Mouse (Mus musculus): ENCODE measurements around the gene Alpl. TPM values are rescaled to one million over a fixed set of nuclear protein-coding genes. Genes with fewer than 3 reads are reported as not detected.

The Alpl gene
- polyA plus RNA-seq, 1 experiment from 2014 or later: 4.7 TPM

DNA sequence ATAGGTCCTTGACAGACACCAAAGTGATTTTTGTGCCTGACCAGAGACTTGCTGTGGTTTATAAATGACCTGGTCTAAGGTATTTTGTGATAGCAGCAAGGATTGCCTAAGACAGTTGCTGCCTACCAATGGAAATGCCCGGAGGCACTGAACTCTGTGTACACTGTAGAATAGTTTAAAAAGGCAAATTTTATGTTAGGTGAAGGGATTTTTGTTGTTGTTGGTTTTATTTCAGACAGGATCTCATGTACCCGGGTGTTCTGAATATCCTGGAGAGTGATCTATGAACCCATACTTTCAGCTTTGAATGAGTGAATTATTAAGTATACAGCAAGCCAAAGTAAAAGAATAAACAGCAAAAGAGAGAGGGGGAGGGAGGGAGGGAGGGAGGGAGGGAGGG lies 28.7 kb upstream of the Alpl start:
- Histone ChIP-seq H3K27me3 (replicated peaks; ENCODE audit: control insufficient read depth, insufficient read depth, low read length) (no peaks in the 10 kb centered on the region), H3K27ac (ENCODE audit: low read length) (no peak overlapping the region), H3K36me3 (ENCODE audit: control insufficient read depth, insufficient read depth, low read length) (no peaks in the 10 kb centered on the region), H3K4me1 (ENCODE audit: control insufficient read depth, insufficient read depth, low read length) (no peaks in the 10 kb centered on the region), H3K4me3 (ENCODE audit: low read length) (no peak overlapping the region), H3K9me3 (ENCODE audit: control insufficient read depth, low read length) (no peaks in the 10 kb centered on the region), H3K9ac (ENCODE audit: low read depth, low read length) (no peak overlapping the region), H3K4me2 (ENCODE audit: low read depth, low read length) (no peak overlapping the region)
- WGBS: 73% methylated on average over 2 of the region's 2 CpGs
- ATAC-seq: no peak

DNA sequence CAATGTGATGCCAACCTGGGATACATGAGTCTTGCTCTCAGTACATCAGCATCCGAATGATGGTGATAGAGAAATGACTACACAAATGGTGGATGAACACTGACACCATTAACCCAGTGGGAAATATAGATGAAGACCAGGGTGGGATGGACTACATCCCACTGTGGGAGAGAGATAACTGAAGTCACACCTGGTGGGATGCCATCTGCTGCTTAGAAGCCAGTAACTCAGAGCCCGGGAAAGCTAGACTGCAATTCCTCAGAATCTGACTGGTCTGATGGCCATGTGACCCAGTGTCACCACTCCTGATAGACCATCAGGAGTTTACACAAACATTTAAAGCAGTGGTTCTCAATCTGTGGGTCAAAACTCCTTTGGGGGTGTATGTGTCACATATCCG lies 27.4 kb upstream of the Alpl start:
- H3K9me3 ChIP-seq (ENCODE audit: control insufficient read depth, low read length): no peaks in the 10 kb centered on the region
- H3K27me3 ChIP-seq (replicated peaks; ENCODE audit: control insufficient read depth, insufficient read depth, low read length): no peaks in the 10 kb centered on the region
- H3K27ac ChIP-seq (ENCODE audit: low read length): no peak overlapping the region
- H3K4me3 ChIP-seq (ENCODE audit: low read length): no peak overlapping the region
- H3K4me2 ChIP-seq (ENCODE audit: low read depth, low read length): no peak overlapping the region
- no peak for ATAC-seq
- no peak overlapping the region for H3K9ac ChIP-seq (ENCODE audit: low read depth, low read length)
- WGBS: 79% methylated on average over 3 of the region's 3 CpGs
- H3K4me1 ChIP-seq (ENCODE audit: control insufficient read depth, insufficient read depth, low read length): no peaks in the 10 kb centered on the region
- no peaks in the 10 kb centered on the region for H3K36me3 ChIP-seq (ENCODE audit: control insufficient read depth, insufficient read depth, low read length)

DNA sequence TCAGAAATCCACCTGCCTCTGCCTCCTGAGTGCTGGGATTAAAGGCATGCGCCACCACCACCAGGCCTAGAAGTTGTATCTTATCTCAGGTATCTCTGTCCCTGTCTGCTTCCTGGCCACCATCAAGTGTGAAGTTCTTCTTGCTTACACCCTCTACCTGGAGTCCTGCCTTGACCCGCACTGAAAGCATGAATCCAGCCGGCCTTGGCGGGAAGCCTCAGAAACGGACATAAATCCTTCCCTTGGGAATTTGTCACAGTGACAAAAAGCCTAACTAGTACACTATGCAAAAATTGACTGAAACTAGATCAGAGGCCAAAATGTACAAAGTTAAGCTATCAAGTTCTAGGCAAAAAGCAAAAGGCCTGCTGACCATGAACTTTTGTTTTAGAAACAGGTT lies 26.4 kb upstream of the Alpl start:
- H3K27me3 ChIP-seq (replicated peaks; ENCODE audit: control insufficient read depth, insufficient read depth, low read length): no peaks in the 10 kb centered on the region
- WGBS: 90% methylated on average over 5 of the region's 5 CpGs
- H3K9me3 ChIP-seq (ENCODE audit: control insufficient read depth, low read length): no peaks in the 10 kb centered on the region
- no peak overlapping the region for H3K4me2 ChIP-seq (ENCODE audit: low read depth, low read length)
- ATAC-seq: no peak
- H3K9ac ChIP-seq (ENCODE audit: low read depth, low read length): no peak overlapping the region
- no peaks in the 10 kb centered on the region for H3K4me1 ChIP-seq (ENCODE audit: control insufficient read depth, insufficient read depth, low read length)
- H3K36me3 ChIP-seq (ENCODE audit: control insufficient read depth, insufficient read depth, low read length): no peaks in the 10 kb centered on the region
- H3K27ac ChIP-seq (ENCODE audit: low read length): no peak overlapping the region
- no peak overlapping the region for H3K4me3 ChIP-seq (ENCODE audit: low read length)

DNA sequence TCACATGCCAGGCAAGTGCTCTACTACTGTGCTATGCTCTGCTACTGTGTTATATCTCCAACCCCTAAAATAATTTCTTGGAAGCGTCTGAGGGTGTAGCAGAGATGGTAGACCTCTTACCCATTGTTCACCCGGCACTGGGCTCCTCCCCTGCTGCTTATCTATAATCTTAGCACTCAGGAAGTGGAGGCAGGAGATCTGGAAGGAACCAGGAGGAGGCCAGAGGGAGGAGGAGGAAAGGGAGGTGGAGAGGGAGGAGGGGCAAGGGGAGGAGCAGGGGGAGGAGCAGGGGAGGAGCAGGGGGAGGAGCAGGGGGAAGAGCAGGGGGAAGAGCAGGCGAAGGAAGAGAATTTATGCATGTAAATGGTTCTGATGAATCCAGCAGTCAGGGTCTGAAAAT lies 24.5 kb upstream of the Alpl start:
- H3K4me1 ChIP-seq (ENCODE audit: control insufficient read depth, insufficient read depth, low read length): no peaks in the 10 kb centered on the region
- 32% methylated on average over 3 of the region's 3 CpGs for WGBS
- no peak for ATAC-seq
- H3K4me2 ChIP-seq (ENCODE audit: low read depth, low read length): no peak overlapping the region
- no peaks in the 10 kb centered on the region for H3K9me3 ChIP-seq (ENCODE audit: control insufficient read depth, low read length)
- no peak overlapping the region for H3K9ac ChIP-seq (ENCODE audit: low read depth, low read length)
- no peak overlapping the region for H3K27ac ChIP-seq (ENCODE audit: low read length)
- no peak overlapping the region for H3K4me3 ChIP-seq (ENCODE audit: low read length)
- no peaks in the 10 kb centered on the region for H3K27me3 ChIP-seq (replicated peaks; ENCODE audit: control insufficient read depth, insufficient read depth, low read length)
- H3K36me3 ChIP-seq (ENCODE audit: control insufficient read depth, insufficient read depth, low read length): no peaks in the 10 kb centered on the region

DNA sequence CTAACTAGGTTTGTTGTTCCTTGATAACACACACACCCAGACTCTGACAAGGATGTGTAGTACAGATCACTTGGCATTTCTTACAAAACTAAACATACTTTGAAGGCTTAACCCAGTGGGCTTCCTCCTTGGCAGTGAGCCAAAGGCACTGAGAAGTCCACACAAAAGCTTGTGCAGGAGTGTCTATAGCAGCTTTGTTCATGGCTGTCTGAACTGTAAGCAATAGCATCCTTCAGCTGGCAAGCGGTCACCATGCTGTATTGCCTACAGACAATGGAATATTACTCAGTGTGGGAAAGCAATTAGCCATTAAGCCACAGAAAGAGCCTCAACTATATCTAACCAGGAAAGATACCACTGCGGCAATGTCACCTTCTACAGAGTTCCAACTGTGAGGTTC lies 23.3 kb upstream of the Alpl start:
- no peak overlapping the region for H3K4me2 ChIP-seq (ENCODE audit: low read depth, low read length)
- ATAC-seq: no peak
- no peaks in the 10 kb centered on the region for H3K4me1 ChIP-seq (ENCODE audit: control insufficient read depth, insufficient read depth, low read length)
- no peak overlapping the region for H3K9ac ChIP-seq (ENCODE audit: low read depth, low read length)
- no peak overlapping the region for H3K27ac ChIP-seq (ENCODE audit: low read length)
- 74% methylated on average over 2 of the region's 2 CpGs for WGBS
- H3K4me3 ChIP-seq (ENCODE audit: low read length): no peak overlapping the region
- no peaks in the 10 kb centered on the region for H3K9me3 ChIP-seq (ENCODE audit: control insufficient read depth, low read length)
- no peaks in the 10 kb centered on the region for H3K36me3 ChIP-seq (ENCODE audit: control insufficient read depth, insufficient read depth, low read length)
- no peaks in the 10 kb centered on the region for H3K27me3 ChIP-seq (replicated peaks; ENCODE audit: control insufficient read depth, insufficient read depth, low read length)

DNA sequence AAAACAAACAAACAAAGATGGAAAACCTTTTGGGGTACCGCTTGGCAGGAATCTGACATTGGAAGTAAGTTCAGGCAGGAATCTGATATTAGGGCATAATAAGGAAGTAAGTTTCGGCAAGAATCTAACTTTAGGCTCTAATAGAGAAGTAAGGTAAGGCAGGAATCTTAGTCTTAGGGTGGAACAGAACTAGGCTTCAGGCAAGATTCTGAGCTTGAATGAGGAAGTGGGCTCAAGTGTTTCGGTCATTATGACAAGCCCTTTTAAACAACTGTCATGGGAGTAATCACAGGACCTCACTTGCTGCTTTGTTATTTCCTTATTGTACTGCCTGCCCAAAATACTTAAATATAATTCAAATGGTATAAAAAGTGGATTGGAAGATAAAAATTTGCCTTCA lies 22.2 kb upstream of the Alpl start:
- 75% methylated on average over 3 of the region's 3 CpGs for WGBS
- H3K36me3 ChIP-seq (ENCODE audit: control insufficient read depth, insufficient read depth, low read length): no peaks in the 10 kb centered on the region
- ATAC-seq: no peak
- no peak overlapping the region for H3K4me3 ChIP-seq (ENCODE audit: low read length)
- H3K4me2 ChIP-seq (ENCODE audit: low read depth, low read length): no peak overlapping the region
- no peaks in the 10 kb centered on the region for H3K27me3 ChIP-seq (replicated peaks; ENCODE audit: control insufficient read depth, insufficient read depth, low read length)
- H3K9ac ChIP-seq (ENCODE audit: low read depth, low read length): no peak overlapping the region
- no peaks in the 10 kb centered on the region for H3K9me3 ChIP-seq (ENCODE audit: control insufficient read depth, low read length)
- no peaks in the 10 kb centered on the region for H3K4me1 ChIP-seq (ENCODE audit: control insufficient read depth, insufficient read depth, low read length)
- H3K27ac ChIP-seq (ENCODE audit: low read length): no peak overlapping the region

DNA sequence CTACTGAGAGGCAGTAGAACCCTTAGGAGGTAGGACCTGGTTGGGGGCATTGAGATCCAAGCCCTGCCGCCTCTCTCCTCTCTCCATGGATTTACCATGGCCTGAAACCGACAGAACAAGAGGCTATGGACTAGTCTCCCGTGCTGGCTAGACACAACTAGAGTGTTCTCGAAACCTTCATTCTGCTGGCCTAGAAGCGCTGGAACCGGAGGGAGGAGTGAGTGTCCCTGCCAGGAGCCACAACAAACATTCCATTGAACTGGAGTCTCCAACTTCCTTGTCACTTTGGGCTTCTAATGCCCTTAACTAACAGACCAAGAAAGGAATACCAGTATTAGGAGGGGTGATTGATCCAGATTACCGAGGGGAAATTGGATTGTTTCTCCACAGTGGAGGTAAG lies 20.0 kb upstream of the Alpl start:
- no peak for ATAC-seq
- H3K4me2 ChIP-seq (ENCODE audit: low read depth, low read length): no peak overlapping the region
- no peaks in the 10 kb centered on the region for H3K9me3 ChIP-seq (ENCODE audit: control insufficient read depth, low read length)
- H3K27me3 ChIP-seq (replicated peaks; ENCODE audit: control insufficient read depth, insufficient read depth, low read length): no peaks in the 10 kb centered on the region
- no peaks in the 10 kb centered on the region for H3K4me1 ChIP-seq (ENCODE audit: control insufficient read depth, insufficient read depth, low read length)
- H3K4me3 ChIP-seq (ENCODE audit: low read length): no peak overlapping the region
- H3K27ac ChIP-seq (ENCODE audit: low read length): no peak overlapping the region
- no peaks in the 10 kb centered on the region for H3K36me3 ChIP-seq (ENCODE audit: control insufficient read depth, insufficient read depth, low read length)
- H3K9ac ChIP-seq (ENCODE audit: low read depth, low read length): no peak overlapping the region
- 74% methylated on average over 7 of the region's 7 CpGs for WGBS

DNA sequence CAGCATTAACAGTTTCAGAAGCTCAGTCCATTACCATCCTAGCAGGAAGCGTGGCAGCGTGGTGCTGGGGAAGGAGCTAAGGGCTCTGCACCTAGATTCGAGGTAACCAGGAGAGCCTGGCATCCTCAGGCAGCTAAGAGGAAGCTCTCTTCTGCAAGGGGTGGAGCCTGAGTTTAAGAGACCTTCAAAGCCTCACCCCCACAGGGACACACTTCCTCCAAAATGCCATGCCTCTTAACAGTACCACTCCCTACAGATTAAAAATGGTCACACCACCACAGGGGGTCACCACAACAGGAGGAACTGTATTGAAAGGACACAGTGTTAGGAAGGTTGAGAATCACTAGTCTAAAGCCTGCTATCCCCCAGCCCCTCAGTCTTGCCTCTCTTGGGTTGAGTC lies 19.3 kb upstream of the Alpl start:
- no peak overlapping the region for H3K4me2 ChIP-seq (ENCODE audit: low read depth, low read length)
- H3K27ac ChIP-seq (ENCODE audit: low read length): no peak overlapping the region
- no peaks in the 10 kb centered on the region for H3K36me3 ChIP-seq (ENCODE audit: control insufficient read depth, insufficient read depth, low read length)
- no peak for ATAC-seq
- H3K4me1 ChIP-seq (ENCODE audit: control insufficient read depth, insufficient read depth, low read length): no peaks in the 10 kb centered on the region
- no peak overlapping the region for H3K4me3 ChIP-seq (ENCODE audit: low read length)
- 77% methylated on average over 3 of the region's 3 CpGs for WGBS
- H3K9me3 ChIP-seq (ENCODE audit: control insufficient read depth, low read length): no peaks in the 10 kb centered on the region
- no peaks in the 10 kb centered on the region for H3K27me3 ChIP-seq (replicated peaks; ENCODE audit: control insufficient read depth, insufficient read depth, low read length)
- no peak overlapping the region for H3K9ac ChIP-seq (ENCODE audit: low read depth, low read length)

DNA sequence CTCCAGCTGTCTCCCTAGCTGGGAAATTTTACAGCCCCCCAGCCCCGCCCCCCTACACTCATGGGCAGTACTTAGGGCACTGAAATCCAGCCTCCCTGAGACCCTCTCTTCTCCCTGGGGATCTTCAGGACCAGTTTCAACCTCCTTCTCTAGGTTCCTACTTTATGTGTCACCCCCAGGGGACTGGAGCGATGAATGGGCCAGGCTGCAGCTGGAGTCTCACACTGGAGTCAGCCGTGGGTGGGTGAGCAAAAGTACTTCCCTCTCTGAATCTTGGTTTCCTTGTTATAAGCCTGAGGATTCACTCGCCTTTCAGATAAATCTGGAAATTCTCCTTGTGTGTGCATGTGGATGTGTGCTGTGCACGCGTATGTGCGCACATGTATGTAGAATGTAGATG lies 18.0 kb upstream of the Alpl start:
- Histone ChIP-seq H3K9ac (ENCODE audit: low read depth, low read length) (no peak overlapping the region), H3K36me3 (ENCODE audit: control insufficient read depth, insufficient read depth, low read length) (no peaks in the 10 kb centered on the region), H3K27me3 (replicated peaks; ENCODE audit: control insufficient read depth, insufficient read depth, low read length) (no peaks in the 10 kb centered on the region), H3K4me3 (ENCODE audit: low read length) (no peak overlapping the region), H3K27ac (ENCODE audit: low read length) (no peak overlapping the region), H3K9me3 (ENCODE audit: control insufficient read depth, low read length) (no peaks in the 10 kb centered on the region), H3K4me2 (ENCODE audit: low read depth, low read length) (no peak overlapping the region), H3K4me1 (ENCODE audit: control insufficient read depth, insufficient read depth, low read length) (no peaks in the 10 kb centered on the region)
- 76% methylated on average over 7 of the region's 7 CpGs for WGBS
- ATAC-seq: no peak

DNA sequence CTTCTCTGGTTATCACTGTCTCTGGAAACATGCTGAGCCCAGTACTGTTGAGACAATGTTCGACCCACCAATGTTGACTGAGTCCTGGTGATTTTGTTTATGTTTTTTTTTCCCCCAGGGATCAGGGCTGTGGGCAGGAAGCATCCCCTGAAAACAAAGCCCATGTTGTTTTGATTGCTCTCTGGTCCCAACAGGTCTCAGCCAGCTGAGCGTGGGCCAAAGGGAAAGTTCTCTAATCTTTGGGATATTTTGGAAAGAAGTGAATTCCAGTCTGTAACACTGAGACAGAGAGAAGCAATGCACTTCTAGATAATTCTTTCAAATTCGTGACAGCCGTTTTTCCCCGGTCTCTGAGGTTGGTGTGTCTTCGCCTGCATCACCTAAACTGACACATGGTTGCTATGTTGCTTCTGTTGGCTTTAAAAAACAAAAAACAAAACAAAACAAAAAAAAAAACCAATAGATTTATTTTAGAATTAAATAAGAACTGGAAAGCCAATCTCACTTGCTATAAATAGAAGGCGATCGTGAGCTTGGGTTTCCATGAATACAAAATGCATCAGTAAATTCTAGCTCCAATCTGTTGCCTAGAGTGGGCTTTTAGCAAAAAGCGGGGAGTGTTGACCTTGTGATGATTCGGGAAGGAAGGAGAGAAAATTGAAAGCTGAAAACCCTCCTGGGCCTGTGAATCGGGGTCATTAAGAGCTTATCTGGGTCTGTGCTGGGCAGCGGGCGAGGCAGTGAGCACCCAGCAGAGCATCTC lies 16.9 kb upstream of the Alpl start:
- Histone ChIP-seq H3K9ac (ENCODE audit: low read depth, low read length) (no peak overlapping the region), H3K36me3 (ENCODE audit: control insufficient read depth, insufficient read depth, low read length) (no peaks in the 10 kb centered on the region), H3K4me1 (ENCODE audit: control insufficient read depth, insufficient read depth, low read length) (no peaks in the 10 kb centered on the region), H3K4me3 (ENCODE audit: low read length) (no peak overlapping the region), H3K27ac (ENCODE audit: low read length) (no peak overlapping the region), H3K4me2 (ENCODE audit: low read depth, low read length) (no peak overlapping the region), H3K9me3 (ENCODE audit: control insufficient read depth, low read length) (no peaks in the 10 kb centered on the region), H3K27me3 (replicated peaks; ENCODE audit: control insufficient read depth, insufficient read depth, low read length) (no peaks in the 10 kb centered on the region)
- no peak for ATAC-seq
- 65% methylated on average over 13 of the region's 13 CpGs for WGBS

All from intestine, embryonic 16.5 days (tissue).